Comparison of ENCODE assay signal across 8 mouse cellular contexts in the genomic region with DNA sequence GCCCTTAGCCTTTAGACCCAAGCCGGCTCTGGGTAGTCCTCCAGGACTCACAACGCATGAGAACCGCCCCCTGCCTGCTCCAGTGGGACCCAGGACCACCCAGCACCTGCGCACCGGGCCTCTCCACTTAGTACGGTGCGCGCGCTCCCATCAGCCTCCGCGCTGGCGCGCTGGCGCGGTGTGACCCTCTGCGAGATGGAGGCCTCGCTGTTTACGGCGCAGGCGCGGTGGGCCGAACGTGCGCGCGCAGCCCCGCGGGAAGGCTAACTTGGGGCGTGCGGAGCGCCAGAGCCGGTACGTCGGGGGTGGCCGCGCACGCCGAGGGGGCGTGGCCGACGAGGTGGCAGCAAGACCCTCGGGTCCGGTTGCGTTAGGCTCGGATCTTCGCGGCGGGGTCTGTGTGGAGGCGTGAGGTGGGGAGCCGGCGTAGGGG. TPM values are rescaled to one million over a fixed set of nuclear protein-coding genes. Genes with fewer than 3 reads are reported as not detected.
DNase-seq lines count a peak whose midpoint lies in the region; ATAC-seq lines count a peak whose summit lies in the region.

A gene (plus strand): TSS at position 156 of the 433 bp plus-strand sequence.
A gene (plus strand): TSS at position 344 of the 433 bp plus-strand sequence.

- peak within 1 kb of the TSS; percentile 77 for H3K9ac ChIP-seq in hindbrain, embryonic 12.5 days

- peak; percentile 98 for ATAC-seq in hindbrain, embryonic 12.5 days (ENCODE audit: low FRiP score)

- H3K27me3 ChIP-seq in hindbrain, embryonic 12.5 days: no peaks in the 10 kb centered on the region

- WGBS in hindbrain, embryonic 12.5 days: 1% methylated on average over 51 of the region's 51 CpGs

- H3K4me1 ChIP-seq in hindbrain, embryonic 12.5 days: peaks cover 16% of the 10 kb centered on the region

- peak within 1 kb of the TSS; percentile 90 for H3K27ac ChIP-seq in hindbrain, embryonic 12.5 days

- H3K36me3 ChIP-seq in hindbrain, embryonic 12.5 days: peaks cover 21% of the 10 kb centered on the region

- H3K4me3 ChIP-seq in hindbrain, embryonic 12.5 days: peak within 1 kb of the TSS; percentile 59

- H3K4me2 ChIP-seq in hindbrain, embryonic 12.5 days (replicated peaks): peak within 1 kb of the TSS; percentile 81

- DNase-seq in Muller cell, postnatal 12 days (ENCODE audit: inconsistent ontology term): peak; percentile 97
- DNase-seq in cerebellum, adult 9-11 months: peak; percentile 94
- peak; percentile 90 to 96 for DNase-seq in frontal cortex, postnatal 10 days (ENCODE audit: low spot score in 2 of 2)
- peak; percentile 94 to 97 for DNase-seq in layer of hippocampus, postnatal 14 days (ENCODE audit: low spot score in 2 of 2)
- DNase-seq in lung, postnatal 14 days: peak; percentile 97
- peak; percentile 86 for DNase-seq in retina, adult 2 months (ENCODE audit: low read depth, low spot score)
- peak; percentile 97 to 98 for DNase-seq in thymus, postnatal 36 days

- 0 out of 2 replicates have a peak, but pooled peaks cover 3% of the 10 kb centered on the region for H3K9me3 ChIP-seq in hindbrain, embryonic 12.5 days (replicated peaks)

RNA-seq across cellular contexts. Expression of the first gene that starts in this region (rescaled TPM):
- 11.5 and 12.4 TPM in 2 replicates for polyA plus RNA-seq in hindbrain, embryonic 12.5 days (2016; fragmentation: Nextera tagmentation; extraction: Ambion mirVana)
- 1 to 10 TPM; 6.1 to 7.5 TPM for total RNA-seq in layer of hippocampus, postnatal 14 days (2021)

RNA-seq across cellular contexts. Expression of the second gene that starts in this region (rescaled TPM):
- polyA plus RNA-seq in hindbrain, embryonic 12.5 days (2016; fragmentation: Nextera tagmentation; extraction: Ambion mirVana): 2.3 and 2.9 TPM in 2 replicates
- total RNA-seq in layer of hippocampus, postnatal 14 days (2021): 1 to 10 TPM; 8.6 TPM

Comparison
In these comparisons a context has a peak if more than half of its experiments do, and no peak if none do; other contexts are left out.
1. Peak in every context shown above with its lines: DNase-seq, ATAC-seq, H3K4me3 ChIP-seq and H3K27ac ChIP-seq.